In the genomic region with DNA sequence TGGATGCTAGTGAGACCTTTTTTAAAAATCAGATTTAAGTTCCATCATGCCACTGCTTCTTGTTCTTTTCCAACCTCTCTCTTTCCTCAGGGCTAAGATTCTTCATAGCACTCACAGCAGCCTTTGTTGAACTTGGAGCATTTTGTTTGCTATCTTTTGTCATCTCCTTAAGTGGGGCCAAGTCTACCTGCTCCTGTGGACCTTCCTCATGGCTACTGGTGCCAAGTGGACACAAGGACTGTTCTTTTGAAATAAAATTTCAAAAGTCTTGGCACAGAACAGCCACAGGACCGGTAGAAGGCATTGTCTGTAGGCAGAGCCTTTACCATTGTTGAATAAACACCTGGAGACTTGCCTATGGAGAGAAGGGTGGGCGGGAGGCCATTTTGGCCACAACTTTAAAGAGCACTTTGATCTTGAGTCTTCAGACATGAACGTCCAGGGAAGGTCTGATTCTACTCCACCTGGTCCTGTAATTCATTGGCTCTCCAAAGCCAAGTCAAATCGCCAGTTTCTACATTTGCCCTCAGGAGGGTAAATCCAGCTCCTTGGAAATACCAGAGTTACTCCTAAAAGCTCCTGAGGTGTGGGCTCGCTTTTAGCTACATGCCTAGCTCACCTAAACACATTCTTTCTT, we compare ENCODE assay signal across 22 mouse cellular contexts.
DNase-seq lines count a peak whose midpoint lies in the region; ATAC-seq and TF ChIP-seq lines count a peak whose summit lies in the region.
"Had no signal": no experiment of that assay in that cellular context is flagged by ENCODE, and none has a peak within 500 bp of the region (broad histone marks: within the 10 kb centered on the region; RNA-seq: fewer than 3 reads in every experiment).

No protein-coding gene starts in this region.

- no peak overlapping the region for H3K9ac ChIP-seq in kidney, embryonic 14.5 days (ENCODE audit: low read depth, low read length)
- no peak overlapping the region for H3K9ac ChIP-seq in kidney, embryonic 15.5 days
- no peak overlapping the region for H3K9ac ChIP-seq in lung, postnatal 0 days (replicated peaks; ENCODE audit: low read depth)
- H3K9ac ChIP-seq: embryonic facial prominence, embryonic 12.5 days; embryonic facial prominence, embryonic 15.5 days; hindbrain, embryonic 13.5 days had no signal

- no peak overlapping the region for H3K27ac ChIP-seq in kidney, embryonic 14.5 days (ENCODE audit: low read depth, low read length)
- H3K27ac ChIP-seq in kidney, embryonic 15.5 days = no peak overlapping the region
- H3K27ac ChIP-seq in lung, postnatal 0 days (ENCODE audit: low read length) = 0 out of 2 replicates have a peak overlapping the region, but pooled peaks have one; percentile 16
- H3K27ac ChIP-seq: embryonic facial prominence, embryonic 12.5 days; embryonic facial prominence, embryonic 15.5 days; hindbrain, embryonic 10.5 days; hindbrain, embryonic 13.5 days had no signal

- 59% methylated on average over 5 of the region's 5 CpGs for WGBS in kidney, embryonic 14.5 days
- 71% methylated on average over 5 of the region's 5 CpGs for WGBS in kidney, embryonic 15.5 days
- WGBS in lung, postnatal 0 days = 63% methylated on average over 5 of the region's 5 CpGs

- no peak for TF ChIP-seq CTCF in lung, postnatal 0 days (IDR thresholded peaks at IDR 0.05)

- H3K27me3 ChIP-seq in kidney, embryonic 14.5 days (ENCODE audit: control insufficient read depth, insufficient read depth, low read length) = no peaks in the 10 kb centered on the region
- no peaks in the 10 kb centered on the region for H3K27me3 ChIP-seq in kidney, embryonic 15.5 days
- H3K27me3 ChIP-seq in lung, postnatal 0 days (replicated peaks; ENCODE audit: insufficient read depth, low read length) = no peaks in the 10 kb centered on the region
- H3K27me3 ChIP-seq: embryonic facial prominence, embryonic 12.5 days; embryonic facial prominence, embryonic 15.5 days; hindbrain, embryonic 13.5 days had no signal

- no peaks in the 10 kb centered on the region for H3K4me1 ChIP-seq in kidney, embryonic 14.5 days (ENCODE audit: control insufficient read depth, insufficient read depth, low read length)
- no peaks in the 10 kb centered on the region for H3K4me1 ChIP-seq in kidney, embryonic 15.5 days
- H3K4me1 ChIP-seq in lung, postnatal 0 days (ENCODE audit: insufficient read depth, low read depth, low read length) = no peaks in the 10 kb centered on the region; the same call in 1 of the 2 replicates
- H3K4me1 ChIP-seq: embryonic facial prominence, embryonic 15.5 days; hindbrain, embryonic 10.5 days; hindbrain, embryonic 13.5 days had no signal

- 0 out of 2 replicates have a peak, but pooled peaks have one; percentile 20 for ATAC-seq in kidney, embryonic 14.5 days (ENCODE audit: low FRiP score, low TSS enrichment)
- no peak for ATAC-seq in kidney, embryonic 15.5 days (replicated peaks; ENCODE audit: low FRiP score)
- peak; percentile 57 for ATAC-seq in lung, postnatal 0 days
- ATAC-seq: CD4-positive, CD25-positive, alpha-beta regulatory T cell, adult 4 months; forebrain, embryonic 14.5 days; hindbrain, embryonic 16.5 days had no signal

- peak; percentile 42 for DNase-seq in lung, postnatal 0 days (ENCODE audit: low spot score)
- no peak for DNase-seq in lung, adult 18-20 months
- DNase-seq in fat pad, adult 2 months (ENCODE audit: extremely low read depth, low read depth, low spot score) = peak; percentile 97
- DNase-seq in gonadal fat pad, adult 2 months (ENCODE audit: low read depth) = peak; percentile 87
- DNase-seq: adrenal gland, adult 2 months; adrenal gland, postnatal 14 days; cerebellum, adult 11 months; cerebellum, adult 2 months; cerebellum, adult 9-11 months; cerebellum, postnatal 25 days; gastrocnemius, postnatal 25 days; heart, postnatal 36 days had no signal

- H3K4me3 ChIP-seq in kidney, embryonic 14.5 days (ENCODE audit: low read length) = no peak overlapping the region
- H3K4me3 ChIP-seq in kidney, embryonic 15.5 days (replicated peaks) = no peak overlapping the region
- no peak overlapping the region for H3K4me3 ChIP-seq in lung, postnatal 0 days (ENCODE audit: low read depth, low read length)
- H3K4me3 ChIP-seq: embryonic facial prominence, embryonic 12.5 days; embryonic facial prominence, embryonic 15.5 days; hindbrain, embryonic 10.5 days; hindbrain, embryonic 13.5 days had no signal

- no peak overlapping the region for H3K4me2 ChIP-seq in kidney, embryonic 14.5 days (replicated peaks; ENCODE audit: low read depth, low read length)
- H3K4me2 ChIP-seq in kidney, embryonic 15.5 days = no peak overlapping the region
- no peak overlapping the region for H3K4me2 ChIP-seq in lung, postnatal 0 days (replicated peaks; ENCODE audit: low read depth, low read length)
- H3K4me2 ChIP-seq: embryonic facial prominence, embryonic 12.5 days; embryonic facial prominence, embryonic 15.5 days; heart, embryonic 11.5 days; hindbrain, embryonic 13.5 days had no signal

- TF ChIP-seq EP300 in lung, postnatal 0 days (IDR thresholded peaks at IDR 0.05) = peak; percentile 18; the same call in 1 of the 2 replicates

- H3K36me3 ChIP-seq in kidney, embryonic 14.5 days (ENCODE audit: control insufficient read depth, insufficient read depth, low read length) = no peaks in the 10 kb centered on the region
- H3K36me3 ChIP-seq in kidney, embryonic 15.5 days = no peaks in the 10 kb centered on the region
- no peaks in the 10 kb centered on the region for H3K36me3 ChIP-seq in lung, postnatal 0 days (ENCODE audit: insufficient read depth, low read length)
- H3K36me3 ChIP-seq: embryonic facial prominence, embryonic 12.5 days; embryonic facial prominence, embryonic 15.5 days; hindbrain, embryonic 10.5 days; hindbrain, embryonic 13.5 days had no signal

- H3K9me3 ChIP-seq in kidney, embryonic 14.5 days (ENCODE audit: control insufficient read depth, low read length) = no peaks in the 10 kb centered on the region
- H3K9me3 ChIP-seq in kidney, embryonic 15.5 days (replicated peaks) = no peaks in the 10 kb centered on the region
- no peaks in the 10 kb centered on the region for H3K9me3 ChIP-seq in lung, postnatal 0 days (ENCODE audit: low read length)
- H3K9me3 ChIP-seq: embryonic facial prominence, embryonic 12.5 days; embryonic facial prominence, embryonic 15.5 days; hindbrain, embryonic 10.5 days; hindbrain, embryonic 13.5 days had no signal

Comparison
In these comparisons a context has a peak if more than half of its experiments do, and no peak if none do; other contexts are left out.
1. DNase-seq: peak in lung, postnatal 0 days (single experiment), fat pad, adult 2 months (single experiment) and gonadal fat pad, adult 2 months (single experiment); none in lung, adult 18-20 months (0 of 2).